Mouse (Mus musculus): ENCODE measurements at regions not wholly inside any gene's neighbourhood (a gene's known extent, or its start where the extent isn't known, plus 50 kb on each side); places are given as distances from the start of the nearest gene placed in this dataset.

DNA sequence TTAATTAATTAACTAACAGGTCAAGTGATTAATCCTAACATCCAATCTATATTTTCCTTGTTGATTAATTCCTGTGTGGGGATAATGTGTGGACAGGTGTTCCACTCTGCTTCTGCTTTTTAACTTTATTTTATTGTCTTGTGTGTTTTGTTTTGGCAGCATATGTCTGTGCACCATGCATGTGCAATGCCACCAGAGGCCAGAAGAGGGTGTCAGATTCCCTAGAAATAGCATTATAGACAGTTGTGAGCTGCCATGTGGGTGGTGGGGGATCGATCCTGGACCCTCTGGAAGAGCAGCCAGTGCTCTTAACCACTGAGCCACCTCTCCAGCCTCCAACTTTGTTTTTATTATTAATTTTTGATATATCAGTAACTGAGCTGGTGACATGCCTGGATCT lies 65.6 kb downstream of the En1 start:
- DNase-seq: no peak
- intact Hi-C loops (cut with DNase I): loop anchor here (10.0 kb wide), 1 partner anchor 387 kb away; no protein-coding TSS in a partner anchor

DNA sequence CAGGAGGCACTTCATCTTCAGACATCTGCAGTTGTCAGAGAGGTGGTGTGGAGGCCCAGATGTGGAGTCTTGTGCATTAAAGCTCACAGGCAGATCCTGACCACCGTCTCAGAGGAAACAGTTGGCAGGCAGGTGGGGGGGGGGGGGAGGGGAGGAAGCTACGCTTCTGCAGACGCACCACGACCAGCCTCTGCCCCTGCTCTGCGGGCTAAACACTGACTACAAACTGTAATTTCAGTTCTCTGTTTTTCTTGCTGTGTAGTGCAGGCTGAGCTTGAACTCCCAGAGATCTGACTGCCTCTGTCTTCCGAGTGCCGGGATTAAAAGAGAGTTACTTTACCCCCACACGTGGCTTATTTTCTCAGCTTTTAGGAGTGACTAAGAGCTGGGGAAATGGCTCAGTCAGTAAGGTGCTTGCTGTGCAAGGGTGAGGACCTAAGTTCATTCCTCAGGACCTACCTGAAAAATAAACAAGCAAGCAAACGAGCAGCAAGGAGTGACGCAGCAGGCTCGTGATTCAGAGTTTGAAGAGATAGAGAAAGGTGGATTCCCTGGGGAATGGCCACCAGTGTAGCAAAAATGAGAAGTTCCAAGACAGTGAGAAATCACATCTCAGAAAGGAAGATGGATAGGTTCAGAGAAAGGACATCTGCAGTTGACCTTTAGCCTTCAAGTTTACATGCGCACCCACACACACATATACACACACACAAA lies 81.5 kb downstream of the En1 start:
- intact Hi-C loops (cut with DNase I): no loop called here
- DNase-seq: no peak

DNA sequence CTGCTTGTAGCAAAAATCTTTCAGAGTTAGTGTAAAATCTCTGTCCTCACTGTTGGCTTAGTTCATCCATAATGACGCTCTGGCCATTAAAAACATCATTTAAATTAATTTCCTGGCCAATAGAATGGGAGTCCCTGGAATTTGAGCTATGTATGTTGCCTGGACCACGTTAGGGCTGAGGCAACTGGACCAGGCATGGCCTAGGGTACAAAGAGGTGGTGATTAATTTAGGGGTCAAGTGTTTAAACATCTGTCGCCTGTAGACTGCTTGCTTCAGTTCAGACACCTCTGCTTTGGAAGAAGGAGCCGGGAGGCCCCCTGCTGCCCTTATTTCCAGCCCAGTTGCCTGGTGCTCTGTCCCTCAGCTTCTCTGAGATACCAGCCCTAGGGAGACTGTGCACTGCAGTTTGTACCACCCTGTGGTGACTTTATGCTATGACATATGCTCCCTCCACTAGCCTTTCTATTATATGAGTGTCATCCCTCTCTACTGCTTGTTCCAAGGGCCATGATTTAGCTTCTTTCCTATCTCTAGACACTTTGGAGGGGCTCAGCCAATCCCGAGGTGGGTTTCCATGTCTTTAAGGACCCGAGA lies 83.5 kb downstream of the En1 start:
- intact Hi-C loops (cut with DNase I): no loop called here
- peak; percentile 4 to 7 for DNase-seq

DNA sequence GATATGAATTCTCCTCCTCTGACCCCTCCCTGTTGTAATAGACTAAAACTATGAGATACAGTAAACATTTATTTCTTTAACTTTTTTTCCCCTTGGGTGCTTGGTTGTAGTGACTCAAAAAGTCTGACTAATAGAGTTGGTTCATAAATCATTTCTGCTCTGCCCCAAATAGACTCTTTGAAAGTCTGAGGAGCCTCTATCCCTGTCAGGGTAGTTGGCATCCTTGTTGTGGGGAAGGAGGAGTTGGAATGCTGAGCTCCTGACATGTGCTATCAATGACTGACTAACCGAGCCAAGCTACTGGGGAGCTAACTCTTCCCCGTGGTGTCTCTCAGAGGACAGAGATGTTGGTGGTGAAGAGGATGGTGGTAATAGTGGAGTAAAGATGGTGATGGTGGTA lies 89.4 kb downstream of the En1 start:
- no peak for DNase-seq
- intact Hi-C loops (cut with DNase I): no loop called here

DNA sequence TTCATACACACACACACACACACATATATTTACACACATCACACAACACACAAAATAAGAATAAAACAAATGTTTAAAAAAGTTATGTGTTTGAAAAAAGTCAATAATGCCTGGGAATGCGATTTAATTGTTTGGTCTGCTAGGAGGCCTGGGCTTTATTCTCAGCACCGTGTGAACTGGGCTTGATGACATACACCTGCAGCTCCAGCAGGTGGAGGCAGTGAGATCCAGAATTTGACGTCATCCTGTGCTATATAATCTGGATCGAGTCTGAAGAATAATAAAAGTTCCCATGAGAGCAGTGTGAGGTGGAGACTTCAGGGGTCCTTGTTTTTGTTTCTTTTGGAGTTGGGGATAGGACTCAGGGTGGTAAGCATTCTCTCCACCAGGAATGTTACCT lies 96.0 kb downstream of the En1 start:
- no peak for DNase-seq
- intact Hi-C loops (cut with DNase I): no loop called here

DNA sequence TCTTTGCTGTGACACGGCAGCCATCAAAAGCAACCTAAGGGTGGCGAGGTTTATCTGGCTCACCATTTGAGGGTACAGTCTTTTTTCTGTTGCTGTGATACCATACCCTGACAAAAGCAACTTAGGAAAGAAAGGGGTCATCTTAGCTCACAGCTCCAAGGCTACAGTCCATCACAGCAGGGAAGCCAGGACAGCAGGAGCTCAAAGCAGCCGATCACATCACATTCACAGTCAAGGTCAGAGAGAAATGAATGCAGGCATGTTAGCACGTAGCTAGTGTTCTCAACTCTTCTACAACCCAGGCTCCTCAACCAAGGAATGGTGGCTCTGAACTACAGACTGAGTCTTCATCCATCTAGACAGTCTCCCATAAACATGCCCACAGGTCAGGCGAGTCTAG lies 102.0 kb downstream of the En1 start:
- intact Hi-C loops (cut with DNase I): loop anchor here (10.0 kb wide), 1 partner anchor 351 kb away; no protein-coding TSS in a partner anchor
- DNase-seq: no peak

DNA sequence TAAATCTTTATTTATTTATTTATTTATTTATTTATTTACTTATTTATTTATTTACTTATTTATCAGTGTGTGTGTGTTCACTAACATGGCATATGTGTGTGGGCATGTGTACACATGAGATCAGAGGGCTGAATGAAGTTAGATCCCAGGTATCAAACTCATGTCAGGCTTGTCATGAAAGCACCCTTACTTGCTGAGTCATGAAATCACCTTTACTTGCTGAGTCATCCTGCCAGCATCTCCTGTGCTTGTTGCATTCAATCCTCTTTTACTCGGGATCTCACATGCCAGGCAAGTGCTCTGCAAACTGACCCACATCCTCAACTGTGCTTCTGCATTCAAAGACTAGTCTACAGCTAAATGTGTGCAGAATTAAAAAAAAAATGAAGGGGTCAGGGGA lies 103.8 kb downstream of the En1 start:
- intact Hi-C loops (cut with DNase I): loop anchor here (10.0 kb wide), 1 partner anchor 349 kb away; no protein-coding TSS in a partner anchor
- DNase-seq: no peak

DNA sequence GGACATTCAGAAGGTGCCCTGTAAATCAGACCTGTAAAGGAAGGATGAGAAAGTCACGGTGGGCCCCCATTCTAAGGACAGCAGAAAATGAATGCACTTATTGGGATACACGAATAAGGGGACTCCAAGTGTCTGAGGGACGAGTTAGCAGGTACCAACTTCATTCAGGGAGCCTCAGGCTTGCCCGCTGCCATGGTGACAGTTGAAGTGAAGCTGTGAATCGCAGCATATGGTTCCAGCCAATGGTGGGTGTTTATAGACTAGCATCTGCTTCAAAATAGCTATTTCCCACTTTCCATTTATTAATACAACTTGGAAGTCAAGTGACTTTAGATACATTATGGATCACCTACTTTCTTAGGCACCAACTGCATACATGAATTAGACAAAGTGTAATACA lies 106.3 kb downstream of the En1 start:
- no peak for DNase-seq
- intact Hi-C loops (cut with DNase I): loop anchor here (10.0 kb wide), 1 partner anchor 346 kb away; no protein-coding TSS in a partner anchor

DNA sequence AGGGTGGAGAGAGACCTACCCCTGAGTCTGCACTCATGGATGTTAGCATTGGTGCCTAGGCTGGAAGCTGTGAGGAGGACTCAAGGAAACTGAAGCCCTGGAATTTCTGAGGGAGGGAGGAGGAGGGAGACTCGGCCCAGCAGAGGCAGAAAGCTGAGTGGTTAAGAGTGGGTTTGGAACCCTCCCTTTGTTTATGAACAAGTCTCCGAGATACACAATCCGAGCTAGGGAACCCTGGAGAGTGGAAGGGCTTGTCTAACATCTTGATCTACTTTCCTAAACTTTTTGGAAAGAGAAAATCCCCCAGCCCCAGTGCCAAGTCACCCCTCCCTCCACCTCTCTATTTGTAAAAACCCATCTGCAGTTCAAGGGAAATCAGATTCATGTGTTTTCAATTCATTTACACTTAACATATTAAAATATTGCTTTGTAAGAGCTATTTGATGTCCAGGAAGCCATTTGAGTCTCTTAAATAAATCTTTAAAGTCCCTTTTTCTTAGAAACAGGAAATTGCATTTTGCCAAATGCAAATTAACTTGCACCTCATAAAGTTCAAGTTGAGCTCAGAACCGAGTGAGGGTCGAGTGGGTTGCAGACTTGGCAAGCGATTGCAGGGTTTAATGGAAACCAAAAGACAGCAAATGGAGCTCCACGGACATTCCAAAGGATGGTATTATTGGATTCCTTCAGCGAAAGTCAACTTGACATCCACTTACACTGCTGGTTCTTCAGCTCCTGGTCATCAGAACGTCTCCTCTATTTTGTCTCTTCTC lies 113.1 kb downstream of the En1 start:
- intact Hi-C loops (cut with DNase I): no loop called here
- no peak for DNase-seq

DNA sequence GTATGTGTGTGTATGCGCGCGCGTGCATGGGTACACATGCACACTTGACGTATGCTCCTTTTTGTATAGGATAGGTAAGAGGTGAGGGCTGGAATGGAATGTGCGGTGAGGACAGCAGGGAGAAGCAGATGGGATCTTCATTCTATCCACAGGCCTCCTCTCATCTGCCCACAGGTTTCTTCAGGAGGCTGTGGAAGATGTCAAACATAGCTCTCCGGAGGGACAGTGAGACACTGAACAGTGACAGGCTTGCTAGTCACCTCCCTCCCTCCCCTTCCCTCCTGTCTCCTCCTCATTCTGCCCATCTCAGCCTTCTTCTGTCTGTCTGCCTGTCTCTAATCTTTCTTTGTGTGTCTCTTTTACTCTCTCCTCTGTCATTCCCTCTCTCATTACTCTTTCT lies 124.6 kb downstream of the En1 start:
- DNase-seq: no peak
- intact Hi-C loops (cut with DNase I): no loop called here

DNA sequence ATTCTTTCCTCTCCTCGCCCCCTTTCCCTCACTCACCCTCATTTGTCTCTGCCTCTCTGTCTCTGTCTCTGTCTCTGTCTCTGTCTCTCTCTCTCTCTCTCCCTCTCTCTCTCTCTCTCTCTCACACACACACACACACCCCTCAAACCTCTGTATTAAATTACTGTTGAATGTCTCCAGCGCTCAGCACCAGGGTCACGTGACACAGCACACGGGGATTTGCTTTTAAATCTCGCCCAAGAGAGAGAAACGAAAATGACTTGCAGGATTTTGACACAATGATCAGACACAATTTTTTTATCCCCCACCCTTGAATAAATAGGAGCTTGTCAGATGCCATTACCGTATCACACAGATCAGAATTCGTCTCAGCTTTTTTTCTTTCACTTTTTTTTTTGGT lies 125.2 kb downstream of the En1 start:
- no peak for DNase-seq
- intact Hi-C loops (cut with DNase I): no loop called here

DNA sequence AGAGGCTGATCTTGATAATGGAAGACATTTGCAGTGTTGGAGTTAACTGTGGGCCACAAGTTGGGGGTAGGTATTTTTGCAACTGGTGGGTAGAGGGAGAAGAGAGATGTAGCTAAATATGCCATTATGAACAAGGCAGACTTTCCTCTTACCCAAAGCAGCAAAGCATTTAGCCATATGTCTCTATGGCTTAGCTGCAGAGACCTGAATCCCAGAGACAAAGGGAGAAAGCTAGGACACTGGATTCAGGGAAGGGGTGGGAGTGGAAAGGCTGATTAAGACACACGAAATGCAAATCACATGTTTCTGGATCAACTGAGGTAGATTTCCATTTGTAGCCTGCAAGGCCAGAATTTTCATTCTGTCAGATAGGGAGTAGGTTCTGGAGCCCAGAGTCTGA lies 129.8 kb downstream of the En1 start:
- intact Hi-C loops (cut with DNase I): no loop called here
- no peak for DNase-seq

DNA sequence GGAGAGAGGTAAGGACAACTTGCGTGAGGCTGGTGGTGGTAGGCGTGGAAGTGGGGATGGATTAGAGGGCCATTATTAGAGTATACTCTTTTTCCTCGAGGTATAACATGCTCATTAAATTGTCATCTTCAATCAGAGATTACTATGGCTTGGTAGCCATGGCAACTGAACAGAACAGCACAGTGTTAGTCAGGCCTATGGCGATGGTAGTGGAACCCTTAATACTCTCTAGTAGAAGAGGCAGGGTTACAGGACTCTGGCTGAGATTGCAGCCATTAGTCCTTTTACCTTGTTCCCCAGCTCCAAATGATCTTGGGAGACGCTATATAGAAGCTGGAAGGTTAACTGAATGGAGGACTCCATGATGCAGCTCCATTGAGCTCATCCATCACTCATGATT lies 131.5 kb downstream of the En1 start:
- no peak for DNase-seq
- intact Hi-C loops (cut with DNase I): no loop called here

DNA sequence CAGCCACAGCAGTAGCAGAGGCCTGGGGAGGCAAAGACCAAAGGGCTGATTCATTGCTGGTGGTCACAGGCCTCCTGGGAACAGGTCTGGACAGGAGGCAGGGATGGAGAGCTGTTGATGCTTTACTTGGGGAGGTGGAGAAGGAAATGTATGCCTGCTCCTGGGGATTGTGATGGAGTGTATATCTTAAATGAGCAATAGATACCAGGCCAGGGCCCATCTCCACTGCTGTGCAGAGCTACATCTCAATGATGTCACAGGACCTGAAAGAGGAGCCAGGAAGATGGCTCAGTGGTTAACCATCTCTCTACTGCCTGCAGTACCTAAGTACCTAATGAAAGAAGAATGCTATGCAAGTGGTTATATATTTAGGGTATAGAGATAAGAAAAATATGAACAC lies 132.6 kb downstream of the En1 start:
- intact Hi-C loops (cut with DNase I): no loop called here

DNA sequence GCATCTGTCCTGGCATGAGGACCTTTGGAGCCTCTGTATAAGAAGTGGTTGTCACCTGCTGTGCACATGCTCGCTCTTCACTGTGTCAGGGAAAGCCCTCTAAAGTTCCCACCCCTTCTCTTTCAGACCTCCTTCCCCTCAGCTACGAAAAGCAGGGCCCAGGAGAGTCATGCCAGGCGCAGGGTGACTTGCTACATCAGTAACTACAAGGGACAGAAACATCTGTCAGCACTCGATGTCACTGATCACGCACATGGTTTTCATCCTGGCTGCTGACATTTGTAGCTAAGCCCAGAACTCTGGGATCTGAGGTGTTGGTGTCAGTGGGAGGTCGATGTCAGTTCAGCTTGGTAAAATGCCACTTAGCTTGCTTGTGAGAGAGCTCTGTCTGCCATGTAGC lies 137.3 kb downstream of the En1 start:
- intact Hi-C loops (cut with DNase I): no loop called here
- peak; percentile 61 to 70 for DNase-seq

More for the DNA sequence above, 132.6 kb downstream of the En1 start:
- no peak for DNase-seq

DNA sequence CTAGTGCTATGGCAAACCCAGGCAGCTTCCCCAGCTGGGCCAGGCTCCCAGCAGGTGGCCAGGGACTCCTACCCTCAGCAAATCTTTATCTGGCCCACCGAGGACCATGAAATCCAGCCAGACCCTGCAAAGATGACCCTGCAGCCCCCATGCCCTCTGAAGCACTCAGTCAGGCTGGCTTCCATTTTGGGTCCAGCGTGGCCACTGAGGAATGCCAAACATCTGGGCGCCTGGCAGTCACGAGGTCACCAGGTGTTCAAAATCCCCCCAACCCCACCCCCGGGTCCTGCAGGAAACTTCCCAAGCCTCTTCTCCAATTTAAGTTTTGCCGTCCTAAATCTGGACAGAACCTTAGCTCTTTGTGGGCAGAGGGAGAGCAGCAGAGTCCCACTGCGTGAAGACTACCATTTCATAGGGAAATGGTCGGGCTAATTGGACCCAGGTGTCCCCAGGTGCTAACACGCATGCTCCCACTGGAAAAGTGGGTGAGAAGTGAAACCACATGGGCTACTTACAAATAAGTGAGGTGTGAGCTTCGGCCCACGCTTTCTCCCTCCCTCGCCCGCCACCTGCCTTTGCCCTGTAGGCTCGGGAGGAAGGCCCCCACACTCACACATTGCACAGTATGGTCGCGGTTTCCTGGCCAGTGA lies 139.0 kb downstream of the En1 start:
- intact Hi-C loops (cut with DNase I): no loop called here
- no peak for DNase-seq

DNA sequence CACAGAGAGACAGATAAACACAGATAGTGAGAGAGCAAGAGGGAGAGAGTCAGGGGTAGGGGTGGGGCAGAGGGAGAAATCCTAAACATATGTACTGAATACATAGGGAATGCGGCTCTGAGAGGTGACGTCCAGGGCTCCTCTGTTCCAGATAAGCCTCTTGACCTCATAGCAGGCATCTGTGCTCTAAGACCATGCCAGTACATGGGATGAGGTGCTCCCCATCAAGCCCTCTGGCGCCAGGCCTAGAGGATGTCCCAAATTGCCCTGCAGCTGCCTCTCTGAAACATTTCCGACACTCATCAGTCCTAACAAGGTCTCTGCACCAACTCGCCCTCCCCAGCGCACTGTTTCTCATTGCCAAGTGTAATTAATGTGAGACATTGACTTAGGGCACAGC lies 146.7 kb downstream of the En1 start:
- DNase-seq: peak; percentile 74 to 81
- intact Hi-C loops (cut with DNase I): no loop called here

DNA sequence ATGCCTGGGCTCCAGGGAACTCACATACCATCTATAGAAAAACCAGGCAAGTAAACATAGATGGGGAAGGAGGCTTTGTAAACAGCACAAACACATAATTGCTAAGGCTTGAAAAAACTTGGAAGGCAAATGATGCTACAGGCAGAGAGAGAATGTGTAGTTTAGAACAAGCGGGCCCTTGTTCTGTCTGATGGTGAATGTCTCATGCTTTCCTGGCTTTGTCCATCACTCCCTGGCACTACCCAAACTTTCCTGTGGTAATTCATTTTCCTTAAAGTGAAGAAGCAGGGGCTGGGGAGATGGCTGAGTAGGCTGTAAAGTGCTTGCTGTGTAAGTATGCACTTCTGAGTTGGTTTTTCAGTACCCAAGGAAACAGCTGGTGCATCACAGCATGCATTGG lies 151.2 kb downstream of the En1 start:
- intact Hi-C loops (cut with DNase I): no loop called here
- DNase-seq: no peak

DNA sequence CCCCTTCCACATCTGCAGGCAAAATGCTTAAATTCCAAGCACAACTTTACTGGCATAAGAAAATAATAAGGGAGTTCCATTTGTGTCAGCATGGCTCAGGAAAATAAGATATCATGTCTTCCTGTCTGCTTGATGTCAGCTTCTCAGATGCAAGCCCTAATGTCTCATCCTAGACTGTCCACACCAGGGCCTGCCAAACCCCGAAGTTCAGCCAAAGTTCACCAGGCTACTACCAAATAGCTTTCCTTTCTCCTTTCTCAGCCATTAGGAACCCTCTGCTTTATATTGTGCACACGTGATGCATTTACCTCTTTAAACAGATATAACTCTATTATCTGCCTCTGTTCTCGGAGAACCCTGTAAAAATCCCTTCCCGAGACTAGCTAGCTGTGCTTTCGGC lies 152.1 kb downstream of the En1 start:
- intact Hi-C loops (cut with DNase I): no loop called here
- DNase-seq: peak; percentile 58 to 72

DNA sequence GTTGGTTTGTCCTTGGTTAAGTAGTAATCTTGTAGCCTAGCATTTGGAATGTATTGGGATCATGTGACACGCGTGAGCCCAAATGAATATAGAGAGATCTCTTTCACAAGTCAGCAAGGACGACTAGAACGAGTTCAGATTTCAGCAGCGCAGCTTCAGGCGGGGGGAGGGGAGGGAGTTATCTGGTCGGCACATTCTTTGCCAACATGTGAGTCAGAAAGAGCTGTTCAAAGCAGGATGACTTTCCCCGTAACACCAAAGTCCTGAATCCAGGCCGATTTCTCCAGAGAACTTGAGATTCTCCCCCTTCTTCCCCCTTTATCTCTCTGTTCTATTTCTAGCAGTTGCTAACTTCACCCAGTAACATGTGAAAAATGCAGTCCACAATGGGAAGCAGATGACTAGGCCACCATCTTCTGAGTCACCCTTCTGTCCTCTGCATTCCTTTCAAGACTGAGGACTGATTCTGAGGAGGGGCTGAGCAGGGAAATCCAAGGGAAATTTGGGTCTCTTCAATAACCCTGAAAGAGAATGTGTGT lies 155.1 kb downstream of the En1 start:
- intact Hi-C loops (cut with DNase I): loop anchor here (5.0 kb wide), 1 partner anchor 155 kb away; the partner anchor contains the start of gene En1
- peak; percentile 84 to 87 for DNase-seq

DNA sequence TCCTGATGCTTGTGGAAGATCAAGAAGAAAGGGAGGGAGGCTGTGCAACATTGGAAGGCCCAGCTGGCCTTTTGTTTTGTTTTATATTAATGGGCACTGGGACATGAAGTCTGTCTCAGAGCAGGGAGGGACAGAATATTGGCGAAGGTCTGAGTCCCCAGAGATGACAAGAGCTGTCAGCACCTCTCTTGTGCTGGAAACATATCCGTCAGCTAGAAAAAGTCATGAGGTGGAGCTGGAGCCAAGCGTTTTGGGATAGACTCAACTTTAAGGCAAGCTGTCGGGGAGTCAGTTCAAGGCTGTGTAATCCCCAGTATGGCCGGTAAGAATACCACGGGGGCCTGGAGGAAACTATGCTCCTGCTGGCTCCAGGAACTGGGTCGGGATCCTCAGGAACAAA lies 156.0 kb downstream of the En1 start:
- DNase-seq: peak; percentile 88 to 91
- intact Hi-C loops (cut with DNase I): loop anchor here (5.0 kb wide), 1 partner anchor 156 kb away; the partner anchor contains the start of gene En1
